Mouse (Mus musculus): ENCODE data around the gene Frmpd2.

Frmpd2 gene

DNA sequence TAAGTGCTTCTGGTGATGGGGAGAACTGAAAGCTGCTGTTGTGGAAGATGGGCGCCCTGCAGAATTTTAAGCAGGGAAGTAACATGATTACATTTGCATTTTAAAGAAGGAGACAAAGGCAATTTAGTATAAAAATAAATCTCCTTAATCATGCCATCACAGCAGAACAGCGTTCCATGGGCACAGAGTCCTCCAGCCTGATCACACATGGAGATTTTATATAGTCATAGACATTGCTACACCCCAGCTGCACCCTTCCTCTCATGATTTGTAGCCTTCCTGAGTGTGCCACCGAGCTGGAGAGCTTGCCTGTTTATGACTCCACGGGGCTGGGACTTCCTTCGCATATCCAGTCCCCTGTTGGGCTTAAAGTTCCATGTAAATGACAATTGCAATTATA lies 42.4 kb downstream of the Frmpd2 start:
- no peak for DNase-seq

DNA sequence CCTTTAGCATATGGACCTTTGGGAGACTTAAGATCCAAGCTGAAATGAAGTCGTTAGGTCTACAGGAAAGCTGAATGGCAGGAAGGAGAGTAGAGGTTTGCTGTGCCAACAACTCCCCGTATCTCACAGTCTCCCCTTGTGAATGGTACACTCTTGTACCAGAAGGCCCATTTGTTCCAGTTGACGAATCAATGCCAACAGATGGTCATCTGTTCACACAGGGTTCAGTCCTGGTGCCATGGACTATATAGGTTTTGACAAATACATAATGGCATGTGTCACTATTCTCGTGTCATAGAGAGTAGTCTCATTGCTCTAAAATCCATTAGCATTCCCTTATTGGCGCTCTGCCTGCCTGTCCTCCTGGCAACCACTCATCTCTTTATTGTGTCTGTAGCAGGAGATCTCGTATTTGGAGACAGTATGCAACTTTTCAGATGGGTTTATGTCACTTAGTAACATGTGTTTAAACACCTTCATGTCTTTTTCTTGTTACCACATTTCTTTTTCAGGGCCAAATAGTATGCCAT lies 43.3 kb downstream of the Frmpd2 start:
- DNase-seq = no peak

DNA sequence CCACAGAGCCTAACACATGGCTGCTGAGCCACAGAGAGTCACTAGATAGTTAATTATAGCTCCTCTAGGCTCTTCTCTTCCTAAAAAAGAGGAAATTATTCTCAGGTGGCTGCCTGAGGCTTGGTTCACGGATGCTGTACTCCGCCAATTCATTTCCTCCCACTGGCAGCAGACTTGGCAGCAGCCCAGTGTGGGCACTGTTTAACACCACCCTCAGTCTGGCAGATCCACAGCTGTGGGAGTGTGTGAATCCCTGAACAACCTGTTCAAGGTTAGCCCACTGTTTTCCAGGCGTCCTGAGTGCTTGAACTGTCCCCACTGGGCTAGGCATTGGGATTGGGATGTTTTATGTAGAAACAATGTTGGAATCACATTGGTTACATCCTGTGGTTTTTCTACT lies 50.0 kb downstream of the Frmpd2 start:
- peak; percentile 90 for DNase-seq

DNA sequence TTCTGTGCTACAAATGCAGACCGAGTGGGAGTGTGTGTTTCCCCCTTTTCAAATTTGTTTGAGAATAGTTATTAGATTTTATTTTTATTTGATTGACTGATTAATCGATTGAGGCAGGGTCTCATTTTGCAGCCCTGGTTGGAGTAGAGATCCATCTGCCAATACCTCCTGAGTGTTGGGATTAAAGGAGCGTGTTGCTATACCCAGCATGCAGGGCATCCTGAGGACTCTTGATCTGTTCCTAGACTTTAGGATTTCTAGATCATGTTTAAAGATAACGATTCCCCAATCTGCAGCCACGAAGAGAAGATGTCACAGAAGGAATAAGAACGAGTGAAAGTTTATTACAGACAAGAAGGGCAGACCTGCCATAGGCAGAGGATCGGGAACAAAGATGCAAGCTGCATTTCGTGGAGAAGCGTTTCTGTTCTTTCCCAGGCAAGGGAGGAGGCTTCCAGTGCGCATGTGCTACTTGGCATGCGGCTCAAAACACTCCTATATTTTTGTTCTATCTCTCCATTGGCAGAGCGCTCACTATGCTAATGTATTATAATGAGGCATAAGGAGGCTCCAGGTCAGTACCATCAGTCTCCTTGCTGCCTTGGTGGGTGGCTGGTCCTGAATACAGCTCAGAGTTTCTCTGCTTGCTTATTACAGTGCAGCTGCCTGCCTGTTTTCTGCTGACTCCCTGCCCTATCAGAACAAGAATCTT lies 53.9 kb downstream of the Frmpd2 start:
- DNase-seq = peak; percentile 72

DNA sequence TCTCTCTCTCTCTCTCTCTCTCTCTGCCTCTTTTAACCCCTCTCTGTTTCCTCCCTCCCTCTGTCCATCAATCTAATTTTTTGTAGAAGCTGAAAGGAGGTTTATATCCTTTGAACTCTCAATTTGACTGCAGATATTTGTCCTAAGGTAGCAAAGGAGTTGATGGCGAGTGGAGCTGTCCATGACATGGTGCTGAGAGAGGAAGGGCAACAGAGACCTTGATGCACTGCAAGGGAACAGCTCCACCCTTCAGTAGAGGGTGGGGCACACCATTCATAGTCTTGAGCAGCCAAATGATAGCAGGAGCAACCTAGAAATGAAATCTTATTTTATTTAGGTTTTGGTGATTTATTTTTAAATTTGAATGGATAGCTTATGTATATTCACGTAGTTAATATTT lies 55.1 kb downstream of the Frmpd2 start:
- no peak for DNase-seq

DNA sequence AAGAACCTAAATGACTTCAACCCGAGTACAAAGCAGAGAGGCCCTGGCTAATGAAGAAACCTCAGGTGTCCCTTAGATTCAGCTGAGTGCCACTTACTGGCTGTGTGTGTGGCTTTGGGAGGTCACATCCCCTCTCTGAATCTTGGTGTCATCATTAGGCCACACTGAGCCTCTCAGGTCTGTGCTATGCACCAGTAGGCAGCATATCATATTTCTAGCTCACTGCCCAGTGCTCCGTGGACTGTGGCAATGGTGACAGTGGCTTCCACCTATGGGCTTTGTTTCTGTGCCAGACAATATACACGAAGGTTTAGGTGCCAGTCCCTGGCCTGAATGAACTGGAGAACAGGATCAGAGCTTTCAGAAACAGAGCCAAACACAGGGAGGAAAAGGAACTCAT lies 56.4 kb downstream of the Frmpd2 start:
- DNase-seq = no peak

DNA sequence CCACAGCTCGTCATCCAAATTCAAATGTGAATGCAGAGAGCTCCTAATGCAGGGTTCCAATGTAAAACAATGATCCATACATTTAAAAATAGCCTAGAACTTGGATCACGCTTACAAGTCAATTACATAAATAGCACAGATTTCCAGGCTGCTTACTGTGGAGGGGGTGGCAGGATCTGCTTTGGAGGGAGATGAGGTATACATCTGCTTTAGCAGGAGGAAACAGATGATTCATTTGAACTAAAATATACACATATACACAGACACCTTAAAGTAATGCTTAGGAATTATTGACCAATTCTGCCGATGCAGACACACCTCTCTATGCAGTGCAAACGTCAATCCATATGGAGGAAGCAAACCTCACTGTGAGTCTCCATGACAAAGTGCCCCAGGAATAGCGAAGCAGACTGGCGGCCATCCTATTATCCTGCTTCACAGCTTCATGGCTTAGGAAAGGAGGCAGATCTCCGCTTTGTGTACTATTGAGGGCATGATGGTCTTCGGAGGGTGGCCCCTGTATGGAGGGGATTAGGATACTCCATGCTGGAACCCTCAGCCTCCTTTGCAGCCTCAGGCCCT lies 59.9 kb downstream of the Frmpd2 start:
- peak; percentile 68 for DNase-seq

DNA sequence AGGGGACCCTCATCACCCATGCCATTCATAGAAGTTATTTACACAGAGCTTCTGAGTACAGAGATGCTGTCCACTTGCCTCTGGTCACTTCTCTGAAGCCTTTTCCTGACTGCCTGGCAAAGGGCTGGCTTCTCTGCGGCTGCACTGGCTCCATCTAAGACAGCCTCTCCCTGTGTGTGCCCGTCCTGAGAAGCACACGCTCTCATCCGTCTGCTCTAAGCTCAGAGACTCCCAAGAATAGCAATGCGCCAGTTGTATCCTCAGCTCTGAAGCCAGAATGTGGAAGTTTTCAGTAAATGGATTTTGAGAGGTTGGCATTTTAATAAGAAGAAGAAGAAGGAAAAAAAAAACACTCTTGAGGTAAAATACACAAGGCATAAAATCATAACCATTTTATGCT lies 61.3 kb downstream of the Frmpd2 start:
- peak; percentile 39 for DNase-seq

DNA sequence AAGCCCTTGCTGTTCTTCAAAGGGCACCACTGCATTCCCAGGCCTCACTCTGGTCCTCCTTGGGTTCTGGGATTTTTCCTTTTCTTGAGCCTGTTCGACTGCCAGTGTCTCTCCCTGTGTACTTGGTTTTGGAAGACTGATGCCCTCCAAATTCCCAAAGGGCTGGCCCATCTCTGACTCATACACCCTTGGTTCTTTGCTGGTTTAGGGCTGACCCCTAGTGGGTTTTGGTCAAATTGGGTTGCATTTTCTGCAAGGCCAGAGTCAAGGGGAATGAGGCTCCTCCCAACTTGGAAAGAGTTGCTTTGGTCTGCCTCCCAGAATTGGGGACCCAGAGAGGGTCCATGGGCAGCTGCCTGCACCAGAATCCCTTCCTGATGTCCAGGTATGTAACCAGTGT lies 62.0 kb downstream of the Frmpd2 start:
- DNase-seq = no peak

DNA sequence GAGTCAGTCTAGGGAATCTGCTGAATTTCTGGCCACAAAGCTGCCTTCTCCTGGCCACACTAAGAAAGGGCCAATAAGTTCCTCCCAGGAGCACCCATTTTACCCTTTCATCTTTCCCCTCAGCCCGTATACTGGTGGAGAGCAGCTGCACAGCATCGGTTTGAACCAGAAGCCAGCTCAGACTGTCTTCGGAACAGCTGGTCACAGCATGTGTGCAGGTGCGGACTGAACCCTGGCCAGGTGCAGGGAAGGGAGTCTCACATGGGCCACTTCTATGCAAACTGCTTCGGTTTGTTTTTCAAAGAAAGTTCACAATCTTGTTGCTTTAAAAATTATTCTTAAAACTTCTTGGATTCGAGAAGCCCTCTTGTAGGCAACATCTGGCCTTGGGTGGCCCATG lies 63.8 kb downstream of the Frmpd2 start:
- no peak for DNase-seq

DNA sequence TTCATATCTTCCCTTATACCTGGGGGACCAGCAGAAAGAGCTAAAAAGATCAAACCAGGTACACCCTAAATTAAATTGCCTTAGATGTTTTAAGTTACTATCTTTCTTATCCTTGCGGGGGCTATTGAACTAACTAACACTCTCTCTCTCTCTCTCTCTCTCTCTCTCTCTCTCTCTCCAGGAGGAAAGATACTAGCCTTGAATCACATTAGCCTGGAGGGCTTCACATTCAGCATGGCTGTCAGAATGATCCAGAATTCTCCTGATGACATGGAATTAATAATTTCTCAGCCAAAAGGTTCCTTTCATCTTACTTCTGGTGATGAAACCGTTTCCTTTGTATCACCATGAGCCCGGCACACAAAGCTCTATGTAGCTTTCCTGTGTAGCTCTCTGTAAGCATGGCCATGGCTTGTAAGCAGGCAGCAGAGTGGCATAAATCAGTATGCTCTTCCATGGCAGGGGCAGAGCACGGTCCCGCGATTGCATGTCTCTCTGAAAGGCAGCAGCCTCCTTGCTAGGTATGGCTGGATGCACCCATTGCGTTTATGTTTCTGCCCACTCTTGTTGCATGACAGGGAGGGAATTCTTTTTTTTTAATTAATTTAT lies 68.2 kb downstream of the Frmpd2 start:
- no peak for DNase-seq

DNA sequence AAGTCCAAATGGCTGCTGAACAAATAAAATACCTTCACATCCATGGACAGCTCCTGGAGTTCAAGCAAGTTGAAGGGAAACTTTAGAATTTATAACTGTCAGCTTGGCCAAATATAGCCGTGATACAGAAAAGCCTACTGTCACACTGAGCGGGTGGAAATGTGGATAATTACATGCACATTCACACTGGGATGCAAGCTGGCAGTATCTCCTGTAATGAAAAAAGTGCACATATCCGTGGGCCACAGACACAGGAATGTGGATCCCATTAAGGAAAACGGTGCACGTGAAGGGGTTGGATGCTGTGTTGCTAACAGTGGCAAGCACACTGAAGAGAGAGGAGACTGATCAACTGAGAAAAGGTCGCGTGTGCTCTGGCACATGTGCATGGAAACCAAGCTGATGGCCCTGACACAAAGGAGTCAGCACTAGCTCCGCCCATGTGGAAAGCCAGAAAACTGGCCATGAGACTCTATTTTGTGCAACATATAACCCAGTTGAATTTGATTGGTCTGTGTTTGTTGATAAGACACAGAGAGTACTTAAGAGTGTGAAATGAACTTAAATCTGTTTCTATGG lies 74.2 kb downstream of the Frmpd2 start:
- DNase-seq = peak; percentile 39

DNA sequence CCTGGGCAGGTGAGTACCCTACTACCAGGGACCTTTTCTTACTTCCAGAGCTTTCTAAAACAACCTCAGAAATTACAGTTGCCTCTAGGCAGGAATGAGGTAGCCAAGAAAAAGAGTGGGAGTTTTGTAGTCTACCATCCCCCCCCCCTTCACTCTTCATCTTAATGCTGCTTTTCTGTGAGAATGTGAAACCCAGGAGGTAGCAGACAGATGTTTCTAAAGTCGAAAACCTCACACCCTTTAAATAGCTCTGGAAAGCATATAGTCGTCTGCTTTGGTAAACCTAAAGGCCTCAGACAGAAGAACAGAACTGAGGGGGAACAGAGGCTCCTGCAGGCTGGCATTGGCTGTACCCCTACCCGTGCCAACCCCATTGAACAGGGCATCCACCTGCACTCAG lies 77.2 kb downstream of the Frmpd2 start:
- no peak for DNase-seq

DNA sequence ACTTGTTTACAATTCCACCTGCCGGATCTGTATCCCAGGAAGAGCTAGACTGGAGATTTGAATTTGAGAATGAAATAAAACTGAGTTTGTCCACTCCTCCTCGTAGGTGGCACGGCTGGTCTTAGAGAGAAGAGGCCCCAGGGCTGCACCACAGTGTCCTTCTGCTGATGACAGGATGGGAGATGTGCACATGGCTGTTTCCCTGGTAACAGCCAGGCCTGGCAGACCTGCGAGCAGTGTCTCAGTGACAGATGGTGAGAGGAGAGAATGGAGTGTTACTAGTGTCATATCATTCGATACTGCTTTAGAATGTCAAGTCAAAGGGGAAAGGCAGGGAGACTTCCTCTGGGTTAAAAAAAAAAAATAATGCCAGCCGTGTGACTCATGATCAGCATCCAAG lies 78.4 kb downstream of the Frmpd2 start:
- no peak for DNase-seq

DNA sequence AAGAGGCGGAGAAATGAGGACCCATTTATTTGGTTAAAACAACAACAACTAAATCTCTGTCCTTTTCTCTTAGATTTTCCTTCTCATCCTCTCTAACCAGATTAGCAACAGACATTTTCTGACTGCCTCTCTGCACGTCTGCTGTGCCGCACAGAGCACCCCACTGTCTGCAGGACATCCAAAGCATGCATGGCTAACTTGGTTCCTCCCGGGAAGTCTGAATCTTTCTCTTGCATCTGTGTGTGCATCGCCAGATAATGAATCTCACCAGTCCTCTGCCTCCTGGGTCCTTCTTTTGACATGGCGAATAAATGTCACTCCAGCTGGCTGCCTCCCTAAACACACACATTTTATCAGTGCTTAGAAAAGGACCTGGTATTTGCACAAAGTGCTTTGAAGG lies 99.2 kb downstream of the Frmpd2 start:
- DNase-seq = no peak

DNA sequence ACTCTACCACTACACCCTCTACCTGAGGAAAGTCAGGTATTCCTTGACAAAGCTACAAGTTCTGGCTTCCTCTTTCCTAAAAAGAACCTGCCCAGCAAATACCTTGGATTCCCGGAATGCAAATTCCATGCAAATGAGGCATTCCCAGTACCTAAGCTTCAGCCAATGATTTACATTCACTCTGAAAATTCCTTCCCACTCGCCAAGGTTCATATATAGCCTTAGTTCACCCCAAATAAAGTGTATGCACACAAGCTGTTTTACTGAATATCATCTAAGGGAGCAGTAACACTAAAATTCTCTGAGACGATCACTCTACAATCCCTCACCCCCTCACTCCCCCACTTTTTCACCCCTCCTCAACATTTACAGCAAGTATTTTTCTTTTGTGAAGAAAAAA lies 102.1 kb downstream of the Frmpd2 start:
- DNase-seq = peak; percentile 7

DNA sequence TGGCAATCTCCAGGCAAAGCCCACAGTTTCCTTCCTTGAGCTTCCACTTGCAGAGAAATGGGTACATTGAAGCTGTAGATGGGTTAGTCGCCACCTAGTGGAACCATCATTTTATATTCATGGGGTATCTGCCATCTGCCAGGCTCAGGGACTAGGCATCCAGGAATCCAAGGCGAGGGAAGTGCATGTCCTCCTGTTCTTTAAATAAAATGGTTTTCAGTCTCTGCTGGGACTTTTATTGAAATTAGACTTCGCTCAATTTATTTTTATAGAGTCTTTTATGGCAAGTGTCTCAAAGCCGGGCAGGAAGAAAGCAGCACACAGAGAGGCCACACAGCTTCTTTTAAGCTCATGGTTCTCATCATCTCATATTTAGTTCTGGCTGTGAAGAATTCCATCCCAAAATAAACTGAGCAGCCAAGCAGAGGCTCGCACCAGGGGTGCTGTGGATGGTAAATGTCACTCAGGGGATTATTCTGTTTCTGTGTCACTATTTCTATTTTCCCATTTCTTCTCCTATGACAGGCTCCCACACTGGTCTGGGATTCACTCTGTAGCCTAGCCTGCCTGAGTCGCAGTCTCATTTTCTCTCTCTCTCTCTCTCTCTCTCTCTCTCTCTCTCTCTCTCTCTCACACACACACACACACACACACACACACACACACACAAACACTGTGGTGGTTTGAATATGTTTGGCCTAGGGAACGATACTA lies 108.4 kb downstream of the Frmpd2 start:
- peak; percentile 54 for DNase-seq

DNA sequence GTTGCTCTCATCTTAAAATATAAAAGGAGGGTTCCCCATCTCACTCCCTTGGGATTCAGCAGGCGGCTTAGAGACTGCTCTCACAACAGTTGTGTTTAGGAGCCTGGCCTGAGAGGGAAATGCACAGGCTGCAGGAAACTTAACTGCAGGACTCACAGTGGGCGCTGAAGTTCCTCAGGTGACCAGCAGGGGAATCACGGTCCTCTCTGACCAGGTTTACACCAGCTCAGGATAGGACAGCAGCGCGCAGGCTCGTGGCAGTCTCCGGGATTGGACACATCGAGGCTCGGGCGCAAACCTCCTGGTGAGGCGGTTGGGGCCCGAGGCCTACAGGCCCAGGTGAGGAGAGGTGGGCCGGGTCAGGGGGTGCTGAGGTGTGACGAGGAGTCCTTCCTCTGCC lies 117.5 kb downstream of the Frmpd2 start, which contains the start of gene Ptpn20:
Ptpn20 (plus strand) TSS at position 257 of the 400 bp plus-strand sequence.
- no peak for DNase-seq

DNA sequence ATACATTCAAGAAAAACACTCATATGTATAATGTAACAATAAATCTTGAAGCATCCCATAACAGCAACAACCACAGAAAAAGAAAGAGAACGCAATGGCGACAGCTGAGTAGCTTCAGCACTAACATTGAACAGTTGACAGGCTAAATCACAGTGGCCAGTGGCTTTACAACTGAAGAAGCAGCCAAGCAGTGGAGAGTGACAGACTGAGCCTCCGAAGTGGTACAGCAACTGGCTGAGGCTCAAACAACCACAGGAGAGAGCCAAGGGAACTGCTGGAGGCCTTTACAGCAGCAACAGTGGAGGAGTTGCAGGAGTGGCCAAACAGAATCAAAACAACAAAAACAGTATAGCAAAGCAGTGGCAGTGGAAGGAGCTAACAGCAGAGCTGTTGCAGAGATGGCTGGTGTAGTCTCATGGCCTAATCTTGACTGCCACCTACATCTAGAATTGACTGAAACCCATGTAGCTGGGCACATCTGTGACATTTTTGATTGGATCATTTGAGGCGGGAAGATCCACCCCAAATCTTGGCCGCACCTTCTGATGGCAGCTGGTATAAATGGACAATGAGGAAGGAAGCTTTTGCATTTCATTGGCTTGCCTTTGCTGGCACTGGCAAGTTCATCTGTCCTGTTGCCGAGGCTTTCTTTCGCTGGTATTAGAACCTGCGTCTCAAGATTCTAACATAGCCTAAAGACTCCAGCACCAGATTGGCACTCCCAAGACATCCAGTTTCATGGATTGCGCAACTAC lies 127.1 kb downstream of the Frmpd2 start:
- no peak for DNase-seq

DNA sequence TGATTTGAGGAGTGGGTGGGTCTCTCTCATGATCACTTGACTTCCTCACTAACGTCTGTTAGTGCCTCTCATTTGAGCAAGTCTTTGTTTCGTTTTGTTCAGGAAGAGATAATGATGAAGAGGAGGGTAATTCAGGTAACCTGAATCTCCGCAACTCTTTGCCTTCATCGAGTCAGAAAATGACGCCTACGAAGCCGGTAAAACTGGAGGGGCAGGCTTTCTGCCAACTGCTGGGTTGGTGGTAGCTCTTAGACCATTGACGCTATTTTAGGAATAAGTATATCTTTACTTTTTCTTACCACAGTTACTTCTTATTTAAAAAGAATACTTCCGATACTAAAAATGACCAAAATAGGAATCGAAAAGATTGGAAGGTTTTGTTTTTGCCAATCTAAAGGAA lies 135.9 kb downstream of the Frmpd2 start:
- DNase-seq = peak; percentile 11
